Mouse (Mus musculus): Measurements from ENCODE around the gene Cmtm6. TPM values are rescaled to one million over a fixed set of nuclear protein-coding genes. Genes with fewer than 3 reads are reported as not detected.
A peak's percentile ranks its signal among the peaks of the same experiment; 100 is the strongest.

Cmtm6 gene
- total RNA-seq, 2 experiments from 2014 or later, result 24.8 to 25.1 TPM

GRCm38 (mm10) chr9:114760353-114760752, 29.4 kb downstream of the Cmtm6 start:
- intact Hi-C loops (cut with DNase I), result no loop called here
- DNase-seq (ENCODE audit: low spot score in 2 of 2), result no peak

- intact Hi-C loops (cut with DNase I), result no loop called here
- DNase-seq (ENCODE audit: low spot score in 2 of 2), result no peak
Observed at GRCm38 (mm10) chr9:114761848-114762247, 30.9 kb downstream of the Cmtm6 start.

GRCm38 (mm10) chr9:114763341-114763740, 32.4 kb downstream of the Cmtm6 start:
- DNase-seq (ENCODE audit: low spot score in 2 of 2), result no peak
- intact Hi-C loops (cut with DNase I), result no loop called here

- intact Hi-C loops (cut with DNase I), result no loop called here
- DNase-seq (ENCODE audit: low spot score in 2 of 2), result peak; percentile 64 to 65
Observed at GRCm38 (mm10) chr9:114767030-114767429, 36.1 kb downstream of the Cmtm6 start.

GRCm38 (mm10) chr9:114767507-114767906, 36.6 kb downstream of the Cmtm6 start:
- intact Hi-C loops (cut with DNase I), result no loop called here
- no peak for DNase-seq (ENCODE audit: low spot score in 2 of 2)

- intact Hi-C loops (cut with DNase I), result no loop called here
- no peak for DNase-seq (ENCODE audit: low spot score in 2 of 2)
Observed at GRCm38 (mm10) chr9:114768066-114768465, 37.1 kb downstream of the Cmtm6 start.

- intact Hi-C loops (cut with DNase I), result no loop called here
- no peak for DNase-seq (ENCODE audit: low spot score in 2 of 2)
Observed at GRCm38 (mm10) chr9:114770224-114770623, 39.3 kb downstream of the Cmtm6 start.

GRCm38 (mm10) chr9:114771565-114771964, 40.6 kb downstream of the Cmtm6 start:
- DNase-seq (ENCODE audit: low spot score in 2 of 2), result no peak
- intact Hi-C loops (cut with DNase I), result no loop called here

- DNase-seq (ENCODE audit: low spot score in 2 of 2), result no peak
- intact Hi-C loops (cut with DNase I), result no loop called here
Observed at GRCm38 (mm10) chr9:114774629-114775028, 43.7 kb downstream of the Cmtm6 start.

- intact Hi-C loops (cut with DNase I), result no loop called here
Observed at GRCm38 (mm10) chr9:114775272-114775671, 44.4 kb downstream of the Cmtm6 start.

GRCm38 (mm10) chr9:114776361-114776760, 45.4 kb downstream of the Cmtm6 start:
- DNase-seq (ENCODE audit: low spot score in 2 of 2), result no peak
- intact Hi-C loops (cut with DNase I), result no loop called here

More at GRCm38 (mm10) chr9:114775272-114775671, 44.4 kb downstream of the Cmtm6 start:
- peak; percentile 41 to 43 for DNase-seq (ENCODE audit: low spot score in 2 of 2)

GRCm38 (mm10) chr9:114777178-114778046, 46.5 kb downstream of the Cmtm6 start:
- intact Hi-C loops (cut with DNase I), result no loop called here
- no peak for DNase-seq (ENCODE audit: low spot score in 2 of 2)

- intact Hi-C loops (cut with DNase I), result no loop called here
- no peak for DNase-seq (ENCODE audit: low spot score in 2 of 2)
Observed at GRCm38 (mm10) chr9:114778047-114778390, 47.1 kb downstream of the Cmtm6 start.

GRCm38 (mm10) chr9:114778877-114779276, 48.0 kb downstream of the Cmtm6 start:
- intact Hi-C loops (cut with DNase I), result no loop called here
- DNase-seq (ENCODE audit: low spot score in 2 of 2), result no peak

- DNase-seq (ENCODE audit: low spot score in 2 of 2), result no peak
- intact Hi-C loops (cut with DNase I), result no loop called here
Observed at GRCm38 (mm10) chr9:114779984-114780745, 49.2 kb downstream of the Cmtm6 start.

GRCm38 (mm10) chr9:114780746-114781525, 50.0 kb downstream of the Cmtm6 start:
- intact Hi-C loops (cut with DNase I), result no loop called here
- DNase-seq (ENCODE audit: low spot score in 2 of 2), result peak in 1 of 2 experiments; percentile 47

- no peak for DNase-seq (ENCODE audit: low spot score in 2 of 2)
Observed at GRCm38 (mm10) chr9:114781526-114782212, 50.8 kb downstream of the Cmtm6 start, which contains the start of gene Cmtm7. Gene Cmtm7 (minus strand): TSS chr9:114781856.

GRCm38 (mm10) chr9:114785432-114786125, 54.7 kb downstream of the Cmtm6 start:
- no peak for DNase-seq (ENCODE audit: low spot score in 2 of 2)
- intact Hi-C loops (cut with DNase I), result no loop called here

More at GRCm38 (mm10) chr9:114781526-114782212, 50.8 kb downstream of the Cmtm6 start, which contains the start of gene Cmtm7:
- intact Hi-C loops (cut with DNase I), result no loop called here

GRCm38 (mm10) chr9:114787134-114787533, 56.2 kb downstream of the Cmtm6 start:
- DNase-seq (ENCODE audit: low spot score in 2 of 2), result no peak
- intact Hi-C loops (cut with DNase I), result no loop called here
